Mouse (Mus musculus): Measurements from ENCODE around the gene Agps.

Gene Agps

GRCm38 (mm10) chr2:75825603-75826002 lies 6.4 kb upstream of the Agps start:
- DNase-seq (ENCODE audit: low read depth in 2 of 2, low spot score in 2 of 2), result no peak

- DNase-seq (ENCODE audit: low read depth in 2 of 2, low spot score in 2 of 2), result no peak
Observed at GRCm38 (mm10) chr2:75828931-75829610, 2.9 kb upstream of the Agps start.

DNA sequence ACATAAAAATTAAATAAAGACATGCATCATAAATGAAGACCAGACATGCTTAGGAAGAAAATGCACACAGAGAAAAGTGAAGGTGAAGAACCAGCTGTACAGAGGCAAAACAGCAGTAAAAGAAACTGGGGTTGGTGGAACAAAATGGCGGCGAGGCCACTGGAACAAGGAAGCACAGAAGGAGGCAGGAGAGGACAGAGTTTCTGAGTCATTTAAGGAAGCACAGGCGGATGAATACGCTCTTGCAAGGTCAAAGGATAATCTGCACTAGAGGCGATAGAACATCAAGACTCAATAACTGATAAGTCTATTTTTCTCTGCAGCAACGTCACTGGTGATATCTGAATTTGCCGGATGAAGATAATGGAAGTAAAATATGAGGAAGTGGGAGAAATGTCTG lies 1.7 kb upstream of the Agps start:
- DNase-seq (ENCODE audit: low read depth in 2 of 2, low spot score in 2 of 2), result no peak

- no peak for DNase-seq (ENCODE audit: low read depth in 2 of 2, low spot score in 2 of 2)
Observed at GRCm38 (mm10) chr2:75832781-75833180, 804 bp downstream of the Agps start.

DNA sequence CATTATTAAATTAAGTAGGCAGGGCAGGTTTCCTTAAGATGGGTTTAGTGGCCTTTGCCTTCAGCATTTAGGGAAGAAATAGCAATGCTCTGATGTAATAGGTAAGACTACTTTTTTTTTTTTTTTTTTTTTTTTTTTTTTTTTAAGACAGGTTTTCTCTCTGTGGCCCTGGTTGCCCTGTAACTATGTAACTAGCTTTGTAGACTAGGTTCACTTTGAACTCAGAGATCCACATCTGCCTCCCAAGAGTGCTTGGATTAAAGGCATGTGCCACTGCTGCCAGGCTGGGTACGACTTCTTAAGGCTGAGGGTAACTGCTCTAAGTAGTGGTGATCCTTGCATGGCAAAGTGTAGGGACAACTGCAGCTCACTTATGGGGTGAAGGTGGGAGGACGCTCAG lies 2.5 kb downstream of the Agps start:
- DNase-seq (ENCODE audit: low read depth in 2 of 2, low spot score in 2 of 2), result no peak

DNA sequence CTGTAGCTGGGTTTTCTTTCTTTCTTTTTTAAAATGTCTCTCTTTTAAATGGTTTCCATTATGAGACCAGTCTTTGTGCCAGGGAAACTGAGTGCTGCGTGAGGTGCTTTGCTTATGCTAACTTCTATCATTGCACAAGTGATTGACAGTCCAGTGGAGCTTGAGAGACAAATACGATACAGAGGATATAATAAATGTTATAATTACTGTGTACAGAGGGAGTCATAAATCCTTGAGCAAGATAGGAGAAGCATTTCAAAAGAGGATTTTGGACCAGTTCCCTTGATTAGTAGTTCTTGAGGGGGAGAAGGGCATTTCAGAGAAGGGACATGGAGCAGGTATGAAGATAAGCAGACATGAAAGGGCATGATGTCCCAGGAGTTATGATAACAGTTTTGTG lies 10.3 kb downstream of the Agps start:
- DNase-seq (ENCODE audit: low read depth in 2 of 2, low spot score in 2 of 2), result no peak

GRCm38 (mm10) chr2:75847708-75848107 lies 15.7 kb downstream of the Agps start:
- no peak for DNase-seq (ENCODE audit: low read depth in 2 of 2, low spot score in 2 of 2)

DNA sequence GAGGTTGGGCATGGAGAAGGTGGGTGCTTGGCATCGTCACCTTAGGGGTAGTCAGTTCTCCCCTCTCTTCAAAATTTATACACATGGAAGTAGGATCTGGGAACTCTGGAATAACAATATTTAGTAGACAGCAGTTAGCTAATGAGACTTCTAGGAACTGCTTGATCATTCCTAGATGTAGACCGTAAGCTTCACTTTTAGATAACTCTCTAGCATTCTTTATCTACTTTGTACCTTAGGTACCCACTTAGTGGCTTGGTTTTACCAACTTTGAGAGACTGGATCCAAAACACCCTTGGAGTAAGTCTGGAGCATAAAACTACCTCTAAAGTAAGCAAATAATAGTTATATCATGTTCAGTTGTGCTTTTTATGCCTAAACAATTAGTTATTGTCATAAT lies 20.5 kb downstream of the Agps start:
- DNase-seq (ENCODE audit: low read depth in 2 of 2, low spot score in 2 of 2), result no peak

DNA sequence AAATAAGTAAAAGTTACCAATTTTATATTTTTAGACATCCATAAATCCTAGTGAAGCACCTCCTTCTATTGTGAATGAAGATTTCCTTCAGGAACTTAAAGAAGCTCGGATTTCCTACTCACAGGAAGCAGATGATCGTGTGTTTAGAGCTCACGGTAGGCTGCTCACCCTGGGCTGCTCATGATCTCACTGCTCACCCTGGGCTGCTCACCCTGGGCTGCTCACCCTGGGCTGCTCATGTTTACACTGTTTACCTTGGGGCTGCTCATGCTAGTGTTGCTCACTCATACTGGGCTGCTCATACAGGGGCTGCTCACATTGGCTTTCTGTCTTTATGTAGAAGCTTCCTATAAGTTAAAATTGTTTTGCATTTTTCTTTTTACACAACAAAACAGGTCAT lies 22.2 kb downstream of the Agps start:
- DNase-seq (ENCODE audit: low read depth in 2 of 2, low spot score in 2 of 2), result no peak

DNA sequence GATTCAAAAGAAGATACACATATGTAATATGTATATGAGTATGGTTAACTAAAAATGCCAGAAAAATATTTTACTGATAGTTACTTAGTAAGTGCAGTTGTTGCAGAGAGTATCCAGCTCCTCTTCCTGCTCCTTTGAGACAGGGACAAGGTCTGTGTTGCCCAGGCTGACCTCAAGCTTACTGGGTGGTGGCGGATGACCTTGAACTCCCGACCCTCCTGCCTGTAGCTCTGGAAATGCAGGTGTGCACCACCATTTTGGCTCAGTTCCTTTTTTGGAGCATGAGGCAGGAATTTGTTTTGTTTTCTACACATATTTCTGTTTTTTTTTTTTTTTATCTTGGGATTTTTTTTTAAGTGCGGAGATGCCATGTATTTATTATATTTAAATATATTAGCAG lies 29.1 kb downstream of the Agps start:
- no peak for DNase-seq (ENCODE audit: low read depth in 2 of 2, low spot score in 2 of 2)

DNA sequence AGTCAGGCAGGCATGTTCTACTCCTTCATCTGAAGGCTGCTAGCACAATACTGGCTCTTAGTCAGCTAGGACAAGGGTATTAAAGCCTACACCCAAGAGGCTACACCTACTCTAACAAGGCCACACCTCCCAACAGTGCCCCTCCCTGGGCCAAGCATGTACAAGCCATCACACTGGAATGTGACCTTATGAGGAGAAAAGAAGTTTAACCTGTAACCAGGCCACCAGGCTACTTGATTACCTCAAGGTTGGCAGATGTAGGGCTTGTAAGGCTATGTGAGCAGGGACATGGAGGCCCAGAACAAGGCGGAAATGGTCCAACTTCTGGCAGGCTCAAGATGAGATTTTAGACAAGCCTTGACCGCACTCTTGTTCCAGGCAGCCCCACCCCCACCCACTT lies 37.6 kb downstream of the Agps start:
- DNase-seq (ENCODE audit: low read depth in 2 of 2, low spot score in 2 of 2), result no peak

DNA sequence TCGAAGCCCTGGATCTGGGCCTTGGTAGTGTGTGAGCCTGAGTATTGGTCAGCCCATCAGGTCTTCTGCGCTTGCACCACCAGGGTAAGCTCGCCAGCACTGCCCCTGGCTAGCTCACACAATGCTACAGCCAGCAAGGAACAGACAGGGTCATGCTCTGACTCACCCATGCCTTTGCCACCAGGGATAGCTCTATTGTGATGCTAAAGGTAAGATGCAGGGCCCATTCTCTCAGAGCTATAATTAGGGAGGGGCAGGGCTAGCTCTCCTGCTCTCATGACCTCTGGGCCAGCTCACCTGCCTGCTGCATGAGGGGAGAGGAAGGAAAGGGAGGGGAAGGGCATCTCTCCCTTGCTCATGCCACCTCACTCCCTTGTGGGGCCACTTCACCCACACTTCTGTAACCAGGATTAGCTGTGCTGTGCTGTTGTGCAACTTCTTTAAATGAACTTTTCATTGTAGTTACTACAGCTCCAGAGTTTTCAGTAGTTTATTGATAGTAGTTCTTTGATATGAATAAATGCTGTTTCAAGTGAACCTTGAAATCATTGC lies 42.1 kb downstream of the Agps start:
- DNase-seq (ENCODE audit: low read depth in 2 of 2, low spot score in 2 of 2), result no peak

- no peak for DNase-seq (ENCODE audit: low read depth in 2 of 2, low spot score in 2 of 2)
Observed at GRCm38 (mm10) chr2:75879791-75880190, 47.8 kb downstream of the Agps start.

DNA sequence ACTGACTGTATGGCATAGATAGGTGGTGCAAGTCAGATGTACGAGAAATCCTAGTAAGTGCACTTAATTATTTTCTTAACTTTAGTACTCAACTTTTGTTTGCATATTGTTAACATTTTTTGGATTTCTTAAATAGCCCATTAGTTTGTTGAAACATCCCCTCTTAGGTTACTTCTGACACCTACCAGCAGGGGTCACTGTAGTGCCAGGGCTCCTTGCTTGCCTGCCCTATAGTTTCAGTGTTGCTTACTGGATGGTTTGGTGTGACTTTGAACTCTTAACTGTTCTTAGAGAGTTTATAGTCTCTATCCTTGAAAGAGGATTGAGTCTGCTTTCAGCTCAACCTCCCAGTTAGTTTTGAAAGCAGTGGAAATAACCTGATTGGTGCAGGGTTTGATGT lies 51.6 kb downstream of the Agps start:
- peak; percentile 59 to 68 for DNase-seq (ENCODE audit: low read depth in 2 of 2, low spot score in 2 of 2)

GRCm38 (mm10) chr2:75891981-75892380 lies 60.0 kb downstream of the Agps start:
- peak; percentile 25 to 26 for DNase-seq (ENCODE audit: low read depth in 2 of 2, low spot score in 2 of 2)

DNA sequence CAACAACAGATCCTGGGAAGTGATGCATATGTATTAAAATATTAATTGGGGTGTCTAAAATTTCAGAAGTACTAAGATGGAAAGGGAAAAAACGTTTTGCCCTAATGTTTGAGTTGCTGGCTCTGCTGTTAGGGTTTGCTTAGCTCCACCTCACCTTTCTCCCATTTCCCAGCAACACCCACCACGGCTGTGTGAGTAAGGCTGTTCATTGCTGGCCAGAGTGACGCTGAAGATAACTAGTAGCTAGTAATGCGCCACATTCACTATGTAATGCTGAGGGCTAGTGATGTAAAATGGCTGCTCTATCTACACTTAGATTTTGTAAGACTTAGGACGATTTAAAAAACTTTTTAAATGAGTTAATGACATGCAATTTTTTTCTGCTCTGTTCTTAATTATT lies 63.7 kb downstream of the Agps start:
- no peak for DNase-seq (ENCODE audit: low read depth in 2 of 2, low spot score in 2 of 2)

- DNase-seq (ENCODE audit: low read depth in 2 of 2, low spot score in 2 of 2), result no peak
Observed at GRCm38 (mm10) chr2:75900281-75900680, 68.3 kb downstream of the Agps start.

- DNase-seq (ENCODE audit: low read depth in 2 of 2, low spot score in 2 of 2), result no peak
Observed at GRCm38 (mm10) chr2:75901869-75902268, 69.9 kb downstream of the Agps start.

DNA sequence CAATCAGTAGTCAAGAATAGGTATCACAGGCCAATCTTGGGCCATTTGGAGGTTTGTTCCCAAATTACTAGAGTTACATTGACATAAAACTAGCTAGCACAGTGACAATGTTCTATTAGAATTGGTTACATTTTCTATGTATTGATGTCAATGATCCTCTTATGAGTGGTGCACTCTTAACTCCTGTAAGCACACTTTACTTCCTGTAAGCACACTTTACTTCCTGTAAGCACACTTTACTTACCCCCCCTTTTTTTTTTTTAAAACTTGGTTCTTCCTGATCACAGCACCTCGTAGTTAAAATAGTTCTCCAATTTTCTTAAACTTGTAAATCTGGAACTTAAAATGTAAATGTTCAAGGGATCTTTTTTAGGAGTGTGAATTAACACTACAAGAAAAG lies 75.2 kb downstream of the Agps start:
- DNase-seq (ENCODE audit: low read depth in 2 of 2, low spot score in 2 of 2), result no peak

- peak in 1 of 2 experiments; percentile 9 for DNase-seq (ENCODE audit: low read depth in 2 of 2, low spot score in 2 of 2)
Observed at GRCm38 (mm10) chr2:75915040-75915439, 83.1 kb downstream of the Agps start.

GRCm38 (mm10) chr2:75923807-75924340 lies 91.9 kb downstream of the Agps start:
- no peak for DNase-seq (ENCODE audit: low read depth in 2 of 2, low spot score in 2 of 2)

DNA sequence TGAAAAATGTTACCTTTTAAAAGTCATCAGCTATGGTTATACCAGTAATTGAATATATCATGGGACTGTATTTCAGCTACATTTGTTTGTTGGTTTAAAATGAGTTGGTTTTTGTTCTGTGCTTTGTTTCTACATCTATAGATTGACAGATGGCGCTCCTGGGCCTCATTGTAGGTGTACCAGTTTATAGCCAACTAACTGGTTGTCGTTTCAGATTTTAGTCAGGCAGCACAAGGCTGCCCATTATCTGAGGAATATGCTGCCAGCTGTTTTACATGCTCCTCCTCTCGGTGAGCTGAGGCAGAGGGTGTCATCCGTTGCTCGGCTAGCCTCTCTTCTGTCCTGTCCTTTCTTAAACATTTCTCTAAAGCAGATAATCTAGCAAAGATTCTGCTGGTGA lies 94.1 kb downstream of the Agps start:
- no peak for DNase-seq (ENCODE audit: low read depth in 2 of 2, low spot score in 2 of 2)

- DNase-seq (ENCODE audit: low read depth in 2 of 2, low spot score in 2 of 2), result no peak
Observed at GRCm38 (mm10) chr2:75928011-75928410, 96.0 kb downstream of the Agps start.

Data from CD8-positive naive resting alpha-beta T cell, adult 2 months (primary cell).